Mouse (Mus musculus) neutrophil, adult 5-6 weeks (primary cell): Measurements from ENCODE around the gene Hist2h2be. TPM values are rescaled to one million over a fixed set of nuclear protein-coding genes. Genes with fewer than 3 reads are reported as not detected.

ENCODE experiments used
- ATAC-seq: fragments of 151-379, 151-347 bp; 2 replicates; pipeline ENCODE4 v1.8.0; 2017; ENCODE audit warnings: mild to moderate bottlenecking, moderate TSS enrichment; ENCODE audit not compliant: insufficient number of reproducible peaks, poor library complexity, low FRiP score, severe bottlenecking; ENCODE audit errors: extremely low read depth
- total RNA-seq: library from RNA; stranded (forward); fragments of 200-1000 nt; gene quantifications from 2 replicates; pipeline ENCODE4 v1.2.3, GENCODE M21; 2017

Hist2h2be gene
- total RNA-seq, 1 experiment from 2014 or later: 21.3 TPM

- ATAC-seq: no peak
Measured at GRCm38 (mm10) chr3:96235836-96236235, 14.9 kb downstream of the Hist2h2be start.

GRCm38 (mm10) chr3:96236834-96237334 is 16.0 kb downstream of the Hist2h2be start:
- no peak for ATAC-seq

- no peak for ATAC-seq
Measured at GRCm38 (mm10) chr3:96237335-96237903, 16.5 kb downstream of the Hist2h2be start.

- no peak for ATAC-seq
Measured at GRCm38 (mm10) chr3:96237904-96238511, 17.1 kb downstream of the Hist2h2be start.

GRCm38 (mm10) chr3:96238954-96239793 is 18.3 kb downstream of the Hist2h2be start, which contains the start of gene Hist2h3c2:
Hist2h3c2 (minus strand) TSS chr3:96239127.
- ATAC-seq: peak; percentile 80

GRCm38 (mm10) chr3:96239949-96240798 is 19.3 kb downstream of the Hist2h2be start, which contains the start of gene Hist2h2aa2:
Hist2h2aa2 (minus strand) TSS chr3:96240276.
- peak; percentile 77 for ATAC-seq

GRCm38 (mm10) chr3:96240799-96241197 is 19.9 kb downstream of the Hist2h2be start:
- ATAC-seq: no peak

GRCm38 (mm10) chr3:96243921-96244572 is 23.1 kb downstream of the Hist2h2be start:
- no peak for ATAC-seq

- ATAC-seq: peak; percentile 79
Measured at GRCm38 (mm10) chr3:96245003-96245886, 24.3 kb downstream of the Hist2h2be start, which contains the start of gene Hist2h2aa1. Hist2h2aa1 (plus strand) TSS chr3:96245497.

- 0 out of 2 replicates have a peak, but pooled peaks have one; percentile 2 for ATAC-seq
Measured at GRCm38 (mm10) chr3:96246018-96246417, 25.1 kb downstream of the Hist2h2be start.

GRCm38 (mm10) chr3:96246427-96246856 is 25.5 kb downstream of the Hist2h2be start, which contains the start of gene Hist2h3c1:
Hist2h3c1 (plus strand) TSS chr3:96246685.
- ATAC-seq: peak; percentile 79

GRCm38 (mm10) chr3:96247356-96248140 is 26.6 kb downstream of the Hist2h2be start:
- ATAC-seq: no peak

GRCm38 (mm10) chr3:96248141-96249033 is 27.5 kb downstream of the Hist2h2be start:
- no peak for ATAC-seq

- no peak for ATAC-seq
Measured at GRCm38 (mm10) chr3:96249034-96249345, 28.1 kb downstream of the Hist2h2be start.

GRCm38 (mm10) chr3:96250890-96251289 is 30.0 kb downstream of the Hist2h2be start:
- no peak for ATAC-seq
